Mouse (Mus musculus): ENCODE results near the gene Dusp14.

GRCm38 (mm10) chr11:84079887-84080286 lies 10.8 kb upstream of the Dusp14 start:
- TF ChIP-seq EP300 (IDR thresholded peaks at IDR 0.05; ENCODE audit: low read depth) (no peak), CTCF (IDR thresholded peaks at IDR 0.05; ENCODE audit: low read depth) (no peak)
